Mouse (Mus musculus) natural killer cell, adult 2 months (primary cell): ENCODE results near the gene Calm1.
"Not testable (repeated sequence)": the region's sequence is repeated elsewhere in the genome, so short reads cannot be mapped to it uniquely, and the experiment has no call there.

Source experiments
- DNase-seq, 2 experiments: peaks; one replicate each; pipeline ENCODE4 v3.0.0; 2022; ENCODE audit warnings: low spot score in 2 of 2

The Calm1 gene

DNA sequence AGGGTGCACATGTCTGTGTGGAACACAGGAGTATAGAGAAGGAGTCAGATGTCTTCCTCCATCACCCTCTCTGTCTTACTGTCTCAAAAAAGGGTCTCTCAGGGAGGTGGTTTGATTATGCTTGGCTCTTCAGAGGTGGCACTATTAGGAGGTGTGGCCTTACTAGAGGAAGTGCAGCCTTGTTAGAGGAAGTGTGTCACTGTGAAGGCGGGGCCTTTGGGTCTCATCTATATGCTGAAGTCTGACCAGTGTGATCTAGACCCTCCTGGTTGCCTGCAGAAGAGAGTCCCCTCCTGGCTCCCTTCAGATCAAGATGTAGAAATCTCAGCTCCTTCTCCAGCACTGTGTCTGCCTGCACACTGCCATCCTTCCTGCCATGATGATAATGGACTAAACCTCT, 5.1 kb upstream of the Calm1 start:
- no peak for DNase-seq

DNA sequence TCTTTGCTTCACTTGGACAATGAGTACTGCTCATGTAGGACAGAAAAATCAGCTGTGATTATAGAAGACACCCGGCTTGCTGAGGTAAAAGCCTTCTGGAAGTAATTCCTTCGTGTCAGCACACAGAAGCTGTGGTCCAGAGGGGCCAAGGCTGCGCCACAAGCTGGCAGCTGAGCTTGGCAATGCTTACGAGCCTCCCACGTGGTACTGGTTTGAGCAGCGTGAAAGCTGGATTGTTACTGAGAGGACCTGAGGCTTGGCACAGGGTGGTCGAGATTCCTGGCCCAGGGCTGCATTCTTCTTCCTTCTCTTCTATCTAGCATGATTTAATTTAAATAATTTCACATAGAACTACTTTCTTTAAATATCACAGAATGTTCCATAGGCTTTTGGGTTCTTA, 2.4 kb upstream of the Calm1 start:
- DNase-seq, result no peak

DNA sequence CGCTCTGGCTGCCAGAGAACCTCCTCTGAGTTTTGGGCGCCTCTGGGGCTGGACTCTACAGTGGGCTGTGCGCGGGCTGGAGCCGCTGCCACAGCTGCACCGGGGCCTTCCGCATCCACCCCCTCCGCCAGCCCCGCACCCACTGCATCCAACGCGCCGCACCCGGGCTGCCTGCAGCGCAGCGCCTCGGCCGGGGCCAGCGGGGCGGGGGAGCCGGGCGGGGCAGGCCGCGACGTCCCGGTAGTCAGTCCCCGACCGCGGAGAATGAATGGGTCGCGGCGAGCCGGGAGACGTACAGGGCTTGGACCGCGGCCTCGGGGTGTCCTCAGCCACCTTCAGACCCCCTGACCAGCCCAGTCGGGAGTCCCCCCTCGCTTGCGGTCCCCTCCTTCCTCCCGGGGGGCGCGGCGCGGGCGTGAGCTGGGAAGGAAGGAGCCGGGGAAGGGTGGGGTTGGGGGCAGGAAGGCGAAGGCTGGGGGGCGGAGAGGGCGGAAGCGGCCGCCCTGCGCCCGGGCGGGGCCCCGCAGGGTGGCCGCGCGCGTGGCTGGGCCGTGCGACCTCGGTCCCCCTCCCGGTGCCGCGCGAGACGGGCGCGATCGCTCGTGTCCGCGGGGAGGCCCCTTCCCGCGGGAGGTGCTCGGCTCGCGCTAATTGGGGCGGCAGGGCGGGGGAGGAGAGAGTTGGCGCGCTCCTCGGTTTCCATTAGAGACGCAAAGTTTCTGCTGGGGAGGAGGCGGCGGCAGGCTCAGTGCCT, 833 bp downstream of the Calm1 start:
- peak; percentile 52 to 58 for DNase-seq

DNA sequence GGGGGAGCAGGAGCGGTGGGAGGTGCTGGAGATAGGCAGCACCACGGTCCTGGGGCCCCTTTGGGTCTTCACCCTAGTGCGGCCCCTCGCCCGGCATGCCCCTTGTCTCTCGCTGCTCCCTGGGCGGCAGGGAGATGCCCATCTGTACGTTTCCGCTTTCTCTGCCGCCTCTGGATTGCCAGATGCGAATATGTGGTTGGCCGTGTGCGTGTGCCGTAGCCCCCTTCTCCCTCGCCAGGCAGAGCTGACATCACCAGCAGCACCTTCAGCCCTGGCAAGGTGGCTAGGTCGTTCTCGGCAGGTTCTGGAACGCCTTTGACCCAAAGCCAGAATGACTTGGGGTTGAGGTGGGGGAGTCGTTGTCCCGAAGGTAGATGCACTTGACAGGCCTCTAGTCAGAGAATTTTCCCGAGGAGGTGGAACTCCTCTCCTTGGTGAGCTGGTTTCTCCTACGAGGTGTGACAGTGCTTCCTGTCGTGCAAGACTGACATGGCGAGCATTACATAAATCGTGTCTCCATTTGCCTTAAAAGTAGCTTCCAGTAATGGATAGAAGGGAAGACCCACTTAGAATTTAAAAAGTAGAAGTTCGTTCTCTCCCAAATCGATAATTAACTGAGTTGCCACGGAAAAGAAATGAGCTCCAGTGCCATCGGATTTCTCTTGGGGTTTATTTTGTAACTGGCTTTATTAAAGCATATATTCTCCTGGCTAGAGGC, 1.6 kb downstream of the Calm1 start:
- DNase-seq, result peak; percentile 21 to 48

DNA sequence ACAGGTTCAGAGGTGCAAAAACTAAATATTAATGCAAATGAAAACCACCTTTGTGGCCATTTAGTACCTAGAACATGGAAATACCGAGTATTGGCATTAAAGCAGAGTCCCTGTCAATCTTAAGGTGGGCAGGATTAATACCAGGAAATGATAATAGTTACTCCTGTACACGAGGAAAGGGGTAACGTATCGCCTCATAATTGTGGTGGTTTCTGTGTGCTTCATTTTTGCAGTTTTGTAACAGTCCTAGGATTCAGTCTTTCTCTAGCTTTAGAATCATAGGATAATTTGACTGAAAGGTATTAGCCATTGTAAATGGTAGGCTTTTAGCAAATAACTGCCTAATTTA, 2.1 kb downstream of the Calm1 start:
- no peak for DNase-seq

DNA sequence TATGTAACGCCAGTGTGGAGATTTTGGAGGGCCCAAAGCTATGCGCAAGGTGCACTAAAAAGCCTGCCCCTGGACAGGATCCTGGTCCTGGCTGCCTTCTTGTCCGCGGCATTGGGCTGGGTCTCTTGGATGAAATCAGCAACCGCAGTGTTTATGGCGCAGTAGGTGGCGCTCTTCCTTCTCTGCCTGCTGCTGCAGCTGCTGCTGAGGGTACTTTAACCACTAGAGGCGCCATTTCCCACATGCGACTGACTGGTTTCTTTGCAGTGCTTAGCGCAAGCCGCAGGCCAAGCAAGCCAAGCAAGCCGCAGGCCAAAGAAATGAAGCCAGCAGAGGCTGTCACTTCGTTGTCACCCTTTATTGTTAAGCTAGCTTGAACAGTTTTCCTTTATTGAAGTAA, 2.6 kb downstream of the Calm1 start:
- DNase-seq, result peak; percentile 91 to 92

DNA sequence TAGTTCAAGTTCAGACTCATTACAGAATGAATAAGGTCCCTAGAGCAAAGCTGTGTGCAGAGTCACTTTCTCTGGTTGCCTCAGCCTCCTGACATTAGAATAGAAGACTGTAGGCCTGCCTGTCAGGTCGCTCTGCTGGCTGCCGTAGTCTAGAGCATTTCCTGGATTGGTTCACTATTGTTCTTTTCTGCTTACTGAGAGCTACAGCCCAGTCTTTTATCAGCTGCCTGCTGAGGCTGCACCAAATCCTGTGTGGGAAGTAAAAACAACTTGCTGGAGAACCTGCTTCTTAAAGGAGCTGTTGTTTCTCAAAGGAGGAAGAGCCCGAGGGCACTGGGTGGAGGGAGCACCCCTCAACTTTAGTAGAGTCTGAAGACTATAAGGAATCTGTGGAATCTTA, 4.5 kb downstream of the Calm1 start:
- no peak for DNase-seq

DNA sequence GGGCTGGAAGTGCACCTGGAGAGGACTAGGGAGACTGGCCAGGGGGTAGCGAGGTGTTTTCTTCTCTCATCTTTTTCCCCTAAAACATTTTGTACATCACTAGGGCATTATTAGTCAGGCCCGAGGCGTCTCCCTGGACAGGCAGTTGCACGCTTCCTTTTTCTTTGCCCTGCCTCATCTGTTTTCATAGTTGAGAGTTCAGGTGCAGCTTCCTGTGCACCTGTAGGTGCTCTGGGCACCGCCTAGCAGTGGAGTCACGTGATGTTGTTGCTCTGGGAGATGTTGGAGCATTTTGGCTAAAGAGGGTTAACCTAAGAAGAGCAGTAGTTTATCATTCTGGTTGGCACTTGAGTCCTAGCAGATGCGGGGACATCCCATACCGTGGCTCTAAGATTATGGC, 5.9 kb downstream of the Calm1 start:
- peak in 1 of 2 experiments; percentile 14 for DNase-seq

DNA sequence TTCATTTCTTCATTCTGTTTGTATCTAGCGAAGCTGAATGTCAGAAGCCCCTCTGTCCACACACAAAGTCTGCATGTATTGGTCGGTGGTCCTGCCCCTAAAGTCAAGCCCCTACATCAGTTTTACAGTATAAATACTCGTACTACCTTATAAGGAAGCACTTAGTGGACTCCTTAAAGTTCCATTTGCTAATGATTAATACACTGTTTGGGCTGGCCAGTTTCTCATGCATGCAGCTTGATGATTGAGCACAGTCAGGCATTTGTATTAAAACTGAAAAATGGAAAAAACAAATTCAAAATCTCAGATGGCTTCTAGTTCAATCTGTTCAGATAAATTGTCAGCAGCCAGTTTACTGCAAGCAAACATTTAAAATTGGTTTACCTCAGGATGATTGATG, 7.3 kb downstream of the Calm1 start:
- DNase-seq, result no peak

DNA sequence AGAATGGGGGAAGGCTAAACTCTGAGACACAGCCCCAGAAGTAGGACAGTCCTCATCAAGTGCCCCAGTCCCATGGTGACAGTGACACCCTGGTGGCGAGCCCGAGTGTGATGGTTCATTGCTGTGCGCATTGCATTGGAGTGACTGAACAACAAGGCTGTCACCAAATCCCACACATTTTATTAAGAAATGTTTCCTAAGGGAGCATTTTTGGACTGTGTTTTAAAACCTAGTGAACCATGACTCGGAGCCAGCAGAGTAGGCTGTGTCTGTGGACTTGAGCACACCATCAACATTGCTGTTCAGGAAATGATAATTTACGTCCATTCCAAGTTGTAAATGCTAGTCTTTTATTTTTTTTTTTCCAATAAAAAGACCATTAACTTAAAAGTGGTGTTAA, 7.7 kb downstream of the Calm1 start:
- no peak for DNase-seq

DNA sequence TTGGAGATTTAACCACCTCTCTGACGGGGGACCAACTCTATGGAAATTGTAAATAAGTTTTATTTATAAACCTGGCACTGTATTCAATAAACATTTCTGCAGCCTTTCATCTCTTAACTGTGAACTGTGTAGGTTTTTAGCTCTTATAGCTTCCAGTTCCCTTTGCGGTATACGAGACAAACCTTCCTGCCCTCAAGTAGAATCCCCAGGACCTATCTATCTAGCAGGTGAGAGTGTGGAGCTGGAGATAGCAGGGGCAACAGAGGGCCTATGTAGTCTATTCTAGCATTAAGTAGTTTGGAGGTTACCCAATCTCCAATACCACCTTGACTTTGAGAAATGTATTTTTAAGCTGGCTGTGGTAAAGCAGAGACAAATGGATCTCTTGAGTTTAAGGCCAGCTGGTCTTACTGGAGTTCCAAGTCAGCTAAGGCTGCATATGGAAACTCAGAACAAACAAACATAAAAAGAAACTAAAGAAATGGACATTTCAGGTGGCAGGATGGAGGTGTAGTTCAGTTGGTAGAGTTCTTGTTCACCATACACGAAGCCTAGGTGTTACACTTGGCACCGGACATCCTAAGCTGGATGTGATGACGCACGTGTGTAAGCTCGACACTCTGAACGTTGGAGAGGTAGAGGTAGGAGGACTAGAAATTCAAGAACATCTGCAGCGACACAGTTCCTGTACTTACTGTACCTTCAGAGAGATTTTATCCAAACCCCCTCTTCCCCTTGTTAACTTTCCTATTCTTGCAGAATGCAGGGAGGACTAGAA, 10.7 kb downstream of the Calm1 start:
- DNase-seq, result no peak

DNA sequence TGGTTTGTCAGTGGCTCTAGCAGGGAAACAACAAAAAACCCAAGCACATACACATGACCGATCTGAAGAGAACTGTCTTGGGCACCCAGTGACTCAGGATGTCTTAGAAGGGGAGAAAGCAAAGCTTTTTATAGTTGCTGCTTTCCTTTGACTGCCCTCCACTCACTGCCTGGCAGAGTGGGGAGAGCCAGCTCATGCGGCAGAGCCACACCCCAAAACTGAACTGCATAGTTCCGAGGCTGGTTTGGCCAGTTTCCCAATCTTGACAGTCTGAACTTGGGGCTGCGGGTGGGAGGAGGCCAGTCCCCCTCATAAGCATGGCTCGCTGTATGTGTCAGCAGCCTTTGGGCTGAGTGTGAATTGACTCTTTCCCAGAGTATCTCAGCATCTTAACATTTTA, 11.7 kb downstream of the Calm1 start:
- no peak for DNase-seq

DNA sequence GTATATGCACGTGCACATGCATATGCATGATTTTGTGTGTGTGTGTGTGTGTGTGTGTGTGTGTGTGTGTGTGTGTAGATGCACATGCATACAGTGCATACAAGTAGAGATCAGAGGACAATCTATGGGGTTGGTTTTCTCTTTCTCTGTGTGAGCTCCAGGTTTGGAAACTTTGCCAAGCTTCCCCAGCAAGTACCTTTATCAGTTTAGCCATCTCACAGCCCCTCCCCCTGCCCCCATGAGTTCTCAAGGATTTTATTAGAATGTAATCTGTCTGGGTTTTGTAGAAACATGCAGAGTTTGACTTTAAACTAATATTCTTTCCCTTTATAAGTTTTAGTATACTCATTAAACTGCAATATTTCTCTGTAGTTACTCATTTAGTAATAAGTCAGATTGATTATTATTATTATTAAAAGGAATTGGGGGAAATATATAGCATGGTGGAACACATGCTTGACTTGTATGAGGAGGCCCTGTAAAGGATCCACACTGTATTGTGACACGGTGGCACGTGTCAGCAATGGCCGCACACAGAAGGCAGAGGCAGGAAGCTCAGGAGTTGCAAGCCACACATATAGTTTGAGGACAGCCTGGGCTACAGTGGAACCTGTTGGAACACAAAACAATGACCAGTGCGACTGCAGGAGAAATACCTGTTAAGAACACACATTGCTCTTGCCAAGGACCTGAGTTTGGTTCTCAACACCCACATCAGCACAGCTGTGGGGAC, 12.4 kb downstream of the Calm1 start:
- DNase-seq, result no peak

DNA sequence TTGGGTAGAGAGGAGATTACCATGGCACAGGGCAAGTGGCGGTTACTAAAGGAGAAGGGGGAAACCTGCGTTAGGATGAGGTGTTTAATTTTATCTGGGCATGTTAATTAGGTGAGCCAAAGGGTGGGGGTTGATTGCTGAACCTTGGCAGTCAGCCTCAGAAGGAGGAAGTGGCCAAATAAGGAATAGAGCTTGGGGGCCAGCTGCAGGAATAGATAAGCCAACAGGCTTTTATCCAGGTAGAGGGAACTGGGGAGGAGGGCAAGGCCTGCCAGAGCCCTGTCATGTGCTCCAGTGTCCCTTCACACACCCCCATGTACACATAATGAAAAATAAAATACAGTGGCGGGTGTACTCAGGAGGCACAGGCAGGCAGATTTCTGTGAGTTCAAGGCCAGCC, 13.2 kb downstream of the Calm1 start:
- no peak for DNase-seq

DNA sequence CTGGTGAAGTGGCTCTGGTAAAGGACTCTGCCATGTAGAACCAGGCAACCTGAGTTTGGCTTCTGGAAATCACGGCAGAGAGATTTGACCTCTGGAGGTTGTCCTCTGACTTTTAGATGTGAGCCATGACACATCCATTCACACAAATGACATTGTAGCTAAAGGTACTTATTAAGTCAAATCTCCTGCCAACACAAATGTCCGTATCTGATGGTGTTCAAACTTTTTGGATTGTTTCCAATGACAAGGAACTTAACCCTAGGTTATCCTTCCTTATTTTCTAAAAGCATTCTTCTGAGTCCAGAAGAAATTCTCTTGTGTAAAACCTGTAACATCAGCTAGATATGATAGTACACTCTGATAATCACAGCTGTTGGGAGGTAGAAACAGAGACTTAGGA, 13.9 kb downstream of the Calm1 start:
- no peak for DNase-seq

DNA sequence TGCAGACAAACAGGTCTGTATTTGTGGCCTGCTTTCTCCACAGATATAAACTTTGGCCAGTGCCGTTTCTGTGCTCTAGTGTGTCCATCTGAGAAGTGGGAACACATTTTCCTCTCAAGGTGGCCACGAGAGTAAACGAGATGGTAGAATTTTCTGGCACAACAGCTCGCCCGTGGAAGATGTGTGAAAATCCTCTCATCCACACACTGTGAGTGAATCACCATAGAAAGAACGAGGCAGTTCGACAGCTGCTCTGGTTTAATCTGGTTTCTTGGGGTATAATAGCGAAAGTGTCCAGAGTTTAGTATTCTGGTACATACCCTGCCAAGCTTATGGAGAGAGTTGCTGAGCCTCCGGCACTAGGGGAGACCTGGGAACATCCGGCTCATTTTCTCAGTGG, 14.9 kb downstream of the Calm1 start:
- DNase-seq, result no peak

DNA sequence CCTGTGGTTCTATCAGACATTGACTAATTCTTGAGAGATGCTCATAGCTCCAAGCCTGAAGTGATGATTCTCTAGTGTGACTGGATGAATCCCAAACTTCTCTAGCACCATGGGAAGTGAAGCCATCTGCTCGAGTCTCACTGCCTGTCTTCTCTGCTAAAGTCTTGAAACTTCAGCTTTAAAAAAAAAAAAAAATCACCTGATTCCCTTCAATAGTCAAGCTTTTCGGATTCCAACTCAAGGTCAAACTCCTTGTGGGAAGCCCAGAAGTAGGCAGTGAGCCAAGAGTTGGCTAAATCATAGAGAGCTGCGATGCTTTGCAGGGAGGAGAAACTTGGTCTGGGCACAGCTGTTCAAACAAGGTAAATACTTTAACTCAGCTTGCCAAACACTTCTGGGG, 15.5 kb downstream of the Calm1 start:
- DNase-seq, result no peak

DNA sequence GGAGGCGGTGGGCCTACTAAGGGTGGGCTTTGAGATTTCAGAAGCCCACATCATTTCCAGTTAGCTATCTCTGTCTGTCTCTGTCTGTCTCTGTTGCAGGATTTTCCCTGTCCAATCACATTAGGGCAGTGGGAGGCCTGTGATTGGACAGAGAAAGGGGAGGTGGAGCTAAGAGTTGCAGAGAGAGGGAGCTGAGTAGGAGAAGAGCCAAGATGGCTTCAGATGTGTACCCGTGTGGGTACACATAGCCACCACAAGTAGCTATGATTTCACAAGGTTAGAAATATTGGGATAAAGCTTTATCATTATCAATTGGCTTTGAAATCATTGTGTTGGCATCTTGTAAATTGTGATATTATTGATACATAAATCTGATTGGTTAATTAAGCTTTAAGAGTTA, 17.9 kb downstream of the Calm1 start:
- DNase-seq, result not testable (repeated sequence)

DNA sequence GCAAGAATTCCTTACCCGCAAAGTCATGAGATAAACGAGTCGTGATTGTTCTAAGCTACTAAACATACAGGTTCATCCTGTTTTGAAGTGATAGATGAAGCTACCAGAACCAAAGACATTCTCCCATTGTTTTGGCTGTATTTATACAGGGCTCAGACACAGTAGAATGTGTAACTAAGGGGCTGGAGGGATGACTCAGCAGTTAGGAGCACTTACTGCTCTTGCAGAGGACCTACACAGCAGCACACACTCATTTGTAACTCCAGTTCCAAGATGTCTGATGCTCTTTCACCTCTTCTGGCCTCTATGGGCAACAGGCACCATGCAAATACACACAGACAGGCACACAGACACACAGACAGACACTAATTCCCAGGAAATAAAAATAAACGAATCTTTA, 20.8 kb downstream of the Calm1 start:
- no peak for DNase-seq

DNA sequence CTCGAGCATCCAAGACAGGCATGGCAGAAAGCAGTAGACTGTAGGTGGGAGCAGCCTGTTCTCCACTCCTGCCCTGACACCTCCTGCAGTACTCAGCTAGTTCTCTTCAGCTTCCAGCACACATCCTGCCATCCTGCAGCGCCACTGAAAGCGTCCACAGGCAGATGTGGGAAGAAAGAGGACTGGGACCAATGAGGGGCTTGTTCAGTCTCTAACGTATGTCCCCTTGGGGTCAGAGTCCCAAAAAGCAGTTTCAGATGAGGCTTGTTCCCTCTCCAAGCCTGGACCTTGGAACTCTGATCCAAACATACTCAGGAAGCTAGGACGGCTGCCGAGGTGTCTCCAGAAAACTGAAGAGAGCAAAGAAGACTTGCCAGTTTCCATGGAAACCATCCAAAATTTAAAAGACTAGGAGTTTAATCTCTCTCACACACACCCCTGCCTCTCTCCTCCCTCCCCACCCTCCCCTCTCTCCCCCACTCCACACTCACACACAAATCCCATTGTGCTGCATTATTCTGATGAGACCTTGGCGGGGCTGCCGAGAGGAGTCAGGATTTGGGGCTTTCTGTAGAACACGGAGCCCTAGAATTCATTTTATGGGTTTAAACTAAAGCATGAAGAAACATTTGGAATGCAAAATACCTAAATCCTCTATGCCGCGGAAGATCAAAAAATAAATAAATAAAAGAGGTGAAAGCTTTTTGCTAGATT, 22.5 kb downstream of the Calm1 start:
- DNase-seq, result no peak

DNA sequence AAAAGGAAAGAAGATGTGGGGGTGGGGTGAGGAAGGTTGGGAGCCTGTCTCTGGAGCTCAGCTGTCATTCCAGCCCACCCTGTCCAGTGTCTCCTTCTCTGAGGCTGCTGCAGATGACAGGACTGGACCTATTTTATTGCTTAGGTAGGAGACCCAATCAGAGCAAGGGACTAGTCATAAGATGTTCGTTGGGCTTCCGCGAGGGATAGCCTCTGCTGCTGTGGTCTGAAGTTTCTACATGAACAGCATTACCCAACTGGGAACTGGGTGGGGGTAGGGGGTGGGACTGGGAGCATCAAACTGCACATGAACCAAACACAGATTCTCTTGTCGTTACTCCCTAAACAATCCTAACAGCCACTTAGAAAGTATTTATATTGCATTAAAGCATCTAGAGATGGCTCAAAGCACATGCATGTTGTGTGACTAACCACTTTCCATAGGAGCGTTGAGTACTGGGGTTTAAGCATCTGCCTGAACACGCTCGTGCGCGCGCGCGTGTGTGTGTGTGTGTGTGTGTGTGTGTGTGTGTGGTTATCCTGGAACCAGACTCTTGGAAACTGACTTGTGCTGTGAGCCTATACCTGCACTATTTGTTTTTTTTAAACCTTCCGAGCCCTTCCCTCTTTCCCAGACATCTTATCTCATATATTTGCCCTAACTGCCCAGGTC, 23.2 kb downstream of the Calm1 start:
- no peak for DNase-seq
